Mouse (Mus musculus): ENCODE measurements around the gene Ptch2. TPM values are rescaled to one million over a fixed set of nuclear protein-coding genes. Genes with fewer than 3 reads are reported as not detected.

The Ptch2 gene
- 0.02 and 0.12 TPM in 2 replicates for polyA plus RNA-seq (2012)

DNA sequence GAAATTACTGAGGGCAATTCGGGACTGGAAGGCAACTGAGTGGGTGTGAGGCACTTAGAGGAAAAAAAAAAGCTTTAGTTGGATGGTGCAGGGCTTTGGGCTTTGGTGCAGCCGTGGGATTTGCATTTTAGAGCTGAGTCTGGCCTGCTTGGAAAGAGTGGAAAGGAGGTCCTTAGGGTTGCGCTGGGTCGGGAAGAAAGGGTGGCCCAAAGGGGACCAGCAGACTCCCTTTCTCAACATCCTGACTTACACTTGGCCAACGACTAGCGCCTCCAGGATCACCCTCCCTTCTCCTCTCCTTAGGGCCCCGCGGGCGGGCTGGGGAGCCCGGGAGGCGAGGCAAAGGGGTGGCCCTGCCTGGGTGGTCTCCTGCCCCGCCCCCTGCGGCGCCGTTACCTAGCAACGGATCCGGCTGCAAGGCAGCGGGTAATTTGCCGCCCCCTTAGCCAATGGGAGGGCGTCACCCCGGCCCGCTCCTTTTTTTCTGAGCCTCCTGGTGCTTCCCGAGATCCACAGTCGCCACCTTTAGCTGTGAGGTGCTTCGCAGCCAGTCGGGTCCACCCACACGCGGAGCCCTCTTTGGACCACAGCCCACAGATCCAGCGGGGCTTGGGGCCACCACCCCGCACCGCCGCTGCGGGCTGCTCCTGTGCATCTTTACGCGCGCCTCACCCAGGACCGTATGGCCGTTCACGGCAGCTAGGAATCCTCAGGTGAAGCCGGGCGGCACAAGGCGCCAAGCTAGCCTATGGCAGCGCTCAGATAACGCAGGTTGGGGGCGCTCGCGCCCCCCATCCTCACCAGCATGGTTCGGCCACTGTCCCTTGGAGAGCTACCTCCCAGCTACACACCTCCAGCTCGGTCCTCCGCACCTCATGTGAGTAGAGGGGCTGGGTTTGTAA, at the start of gene Ptch2:
Gene Ptch2, plus strand, starts transcription at position 525 of the 902 bp plus-strand sequence.
- Histone ChIP-seq H3K9me3 (ENCODE audit: control insufficient read depth, low read length) (no peaks in the 10 kb centered on the region; the same call in 1 of the 2 replicates), H3K4me3 (replicated peaks) (peak within 1 kb of the TSS; percentile 47), H3K27me3 (ENCODE audit: control insufficient read depth) (peaks cover 62% of the 10 kb centered on the region), H3K36me3 (ENCODE audit: control insufficient read depth) (no peaks in the 10 kb centered on the region), H3K4me1 (ENCODE audit: control insufficient read depth) (peaks cover 19% of the 10 kb centered on the region)
- TF ChIP-seq GATA1 (IDR thresholded peaks at IDR 0.05; ENCODE audit: low read length) (no peak), TAL1 (IDR thresholded peaks at IDR 0.05; ENCODE audit: low read length) (no peak)

DNA sequence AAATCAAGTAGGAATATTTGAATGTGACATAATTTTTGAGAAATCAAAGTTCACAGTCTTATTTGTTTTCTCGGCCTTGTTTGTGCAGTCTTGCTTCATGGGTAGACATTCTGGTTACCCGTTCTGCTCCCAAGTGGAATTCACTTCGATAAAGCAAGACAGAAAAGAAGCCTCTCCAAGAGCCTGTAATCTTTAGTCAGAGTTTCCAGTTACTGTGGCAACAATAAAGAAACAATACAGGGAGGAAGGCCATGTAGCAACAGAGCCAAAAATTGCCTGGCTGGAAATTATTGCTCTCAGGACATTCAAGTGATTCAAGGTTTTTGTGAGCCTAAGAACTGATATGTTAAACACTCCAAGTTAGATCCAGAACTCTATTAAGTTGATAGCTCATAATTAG, 47.0 kb upstream of the Ptch2 start:
- Histone ChIP-seq H3K4me3 (replicated peaks) (no peak overlapping the region), H3K9me3 (ENCODE audit: control insufficient read depth, low read length) (no peaks in the 10 kb centered on the region), H3K36me3 (ENCODE audit: control insufficient read depth) (peaks cover 57% of the 10 kb centered on the region), H3K27me3 (ENCODE audit: control insufficient read depth) (no peaks in the 10 kb centered on the region), H3K4me1 (ENCODE audit: control insufficient read depth) (peaks cover 13% of the 10 kb centered on the region)
- TF ChIP-seq TAL1 (IDR thresholded peaks at IDR 0.05; ENCODE audit: low read length) (no peak), GATA1 (IDR thresholded peaks at IDR 0.05; ENCODE audit: low read length) (no peak)

DNA sequence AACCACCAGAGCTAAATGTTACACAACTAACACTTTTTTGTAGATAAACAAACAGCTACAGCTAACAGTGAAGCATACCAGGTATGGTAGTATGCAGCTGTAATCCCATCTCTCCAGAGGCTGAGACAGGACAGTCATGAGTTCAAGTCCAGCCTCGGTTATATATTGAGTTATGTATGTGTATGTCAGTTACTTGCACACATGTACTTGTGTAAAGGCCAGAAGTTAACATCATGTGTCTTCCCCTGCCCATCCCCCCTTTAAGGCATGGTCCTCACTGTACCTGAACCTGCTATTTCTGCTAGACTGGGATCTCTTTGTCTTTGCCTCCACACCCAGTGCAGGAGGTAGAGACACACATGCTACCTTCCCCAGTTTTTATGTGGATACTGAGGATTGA, 46.4 kb upstream of the Ptch2 start:
- Histone ChIP-seq H3K36me3 (ENCODE audit: control insufficient read depth) (peaks cover 61% of the 10 kb centered on the region), H3K4me1 (ENCODE audit: control insufficient read depth) (peaks cover 16% of the 10 kb centered on the region), H3K9me3 (ENCODE audit: control insufficient read depth, low read length) (no peaks in the 10 kb centered on the region)

DNA sequence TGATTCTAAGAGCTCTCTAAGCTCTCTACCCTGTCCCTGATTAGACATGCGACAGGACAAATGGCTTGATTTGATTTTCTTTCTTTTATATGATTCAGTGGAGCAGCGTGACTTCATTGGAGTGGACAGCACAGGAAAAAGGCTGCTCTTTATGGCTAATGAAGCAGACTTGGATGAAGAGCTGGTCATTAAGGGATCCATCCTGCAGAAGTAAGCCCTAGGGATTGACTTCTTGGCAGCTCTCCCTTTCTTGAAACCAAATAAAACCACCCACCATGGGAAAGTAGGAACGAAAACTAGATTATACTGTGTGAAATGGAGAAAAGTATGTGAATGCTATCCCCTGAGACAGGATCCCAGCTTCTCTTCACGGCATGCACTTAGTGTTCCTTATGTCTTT, 43.2 kb upstream of the Ptch2 start:
- Histone ChIP-seq H3K36me3 (ENCODE audit: control insufficient read depth) (peaks cover 51% of the 10 kb centered on the region), H3K4me3 (replicated peaks) (no peak overlapping the region), H3K4me1 (ENCODE audit: control insufficient read depth) (peaks cover 40% of the 10 kb centered on the region), H3K9me3 (ENCODE audit: control insufficient read depth, low read length) (no peaks in the 10 kb centered on the region), H3K27me3 (ENCODE audit: control insufficient read depth) (no peaks in the 10 kb centered on the region)
- TF ChIP-seq TAL1 (IDR thresholded peaks at IDR 0.05; ENCODE audit: low read length) (no peak), GATA1 (IDR thresholded peaks at IDR 0.05; ENCODE audit: low read length) (no peak)

More for the DNA sequence above, 46.4 kb upstream of the Ptch2 start:
- Histone ChIP-seq H3K4me3 (replicated peaks) (no peak overlapping the region), H3K27me3 (ENCODE audit: control insufficient read depth) (no peaks in the 10 kb centered on the region)
- TF ChIP-seq GATA1 (IDR thresholded peaks at IDR 0.05; ENCODE audit: low read length): no peak

DNA sequence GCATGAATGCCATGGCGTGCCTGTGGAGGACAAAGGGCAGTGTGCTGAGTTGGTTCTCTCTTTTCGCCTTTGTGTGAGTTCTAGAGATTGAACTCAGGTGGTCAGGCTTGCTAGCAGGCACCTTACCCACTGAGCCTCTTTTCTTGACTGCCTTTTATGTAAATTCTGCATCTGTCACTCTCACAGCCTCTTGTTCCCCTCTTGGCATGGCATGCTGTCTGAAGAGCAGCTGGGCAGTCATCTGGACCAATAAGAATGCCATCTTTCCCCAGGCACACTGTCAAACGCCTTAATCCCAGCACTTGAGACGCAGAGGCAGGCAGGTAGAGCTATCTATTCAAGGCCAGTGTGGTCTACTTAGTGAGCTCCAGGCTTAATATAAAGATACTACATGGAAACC, 41.9 kb upstream of the Ptch2 start:
- H3K9me3 ChIP-seq (ENCODE audit: control insufficient read depth, low read length): no peaks in the 10 kb centered on the region
- H3K4me3 ChIP-seq (replicated peaks): no peak overlapping the region
- H3K27me3 ChIP-seq (ENCODE audit: control insufficient read depth): no peaks in the 10 kb centered on the region
- TF ChIP-seq GATA1 (IDR thresholded peaks at IDR 0.05; ENCODE audit: low read length) (no peak), TAL1 (IDR thresholded peaks at IDR 0.05; ENCODE audit: low read length) (no peak)
- H3K36me3 ChIP-seq (ENCODE audit: control insufficient read depth): peaks cover 49% of the 10 kb centered on the region
- H3K4me1 ChIP-seq (ENCODE audit: control insufficient read depth): peaks cover 53% of the 10 kb centered on the region

DNA sequence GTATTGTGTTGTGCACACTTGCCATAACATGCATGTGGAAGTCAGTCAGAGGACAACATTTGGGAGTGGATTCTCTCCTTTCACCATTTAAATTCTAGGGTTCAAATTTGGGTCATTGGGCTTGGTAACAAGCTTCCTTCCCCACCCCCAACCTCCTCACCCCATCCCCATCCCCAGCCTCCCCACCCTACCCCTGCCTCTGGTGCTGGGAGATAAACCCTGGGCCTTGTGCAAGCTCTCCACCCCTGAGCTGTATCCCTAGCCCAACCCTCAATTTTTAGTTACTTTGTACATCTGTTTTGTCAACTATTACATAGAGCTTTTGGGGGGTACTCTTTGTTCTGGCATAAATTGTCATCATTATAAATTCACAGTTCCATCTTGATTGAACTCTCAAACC, 39.8 kb upstream of the Ptch2 start:
- H3K4me3 ChIP-seq (replicated peaks): peak overlapping the region; percentile 38
- H3K27me3 ChIP-seq (ENCODE audit: control insufficient read depth): no peaks in the 10 kb centered on the region
- TF ChIP-seq TAL1 (IDR thresholded peaks at IDR 0.05; ENCODE audit: low read length): no peak
- H3K36me3 ChIP-seq (ENCODE audit: control insufficient read depth): peaks cover 59% of the 10 kb centered on the region
- H3K4me1 ChIP-seq (ENCODE audit: control insufficient read depth): peaks cover 65% of the 10 kb centered on the region
- no peaks in the 10 kb centered on the region for H3K9me3 ChIP-seq (ENCODE audit: control insufficient read depth, low read length)

DNA sequence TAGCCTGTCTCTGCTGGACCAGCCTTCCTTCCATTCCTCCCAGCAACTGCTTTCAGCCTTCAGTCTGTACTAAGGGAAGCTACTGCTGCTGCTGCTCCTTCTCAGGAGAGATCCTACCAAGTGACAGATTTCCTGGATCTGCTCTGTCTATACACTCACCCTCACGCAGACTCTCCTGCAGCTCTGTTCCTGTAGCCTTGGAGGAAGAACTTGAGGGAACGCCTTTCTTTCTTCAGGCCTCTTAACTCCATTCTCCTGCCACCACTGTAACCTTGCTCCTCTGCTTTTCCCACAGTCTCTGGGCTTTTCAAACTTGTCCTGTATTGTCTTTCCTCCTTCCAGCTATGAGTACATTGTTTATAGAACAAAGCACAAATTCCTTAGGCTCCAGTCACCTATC, 39.4 kb upstream of the Ptch2 start:
- Histone ChIP-seq H3K36me3 (ENCODE audit: control insufficient read depth) (peaks cover 60% of the 10 kb centered on the region), H3K9me3 (ENCODE audit: control insufficient read depth, low read length) (no peaks in the 10 kb centered on the region), H3K4me3 (replicated peaks) (peak overlapping the region; percentile 38), H3K27me3 (ENCODE audit: control insufficient read depth) (no peaks in the 10 kb centered on the region), H3K4me1 (ENCODE audit: control insufficient read depth) (peaks cover 65% of the 10 kb centered on the region)
- no peak for TF ChIP-seq GATA1 (IDR thresholded peaks at IDR 0.05; ENCODE audit: low read length)
- TF ChIP-seq TAL1 (IDR thresholded peaks at IDR 0.05; ENCODE audit: low read length): no peak

DNA sequence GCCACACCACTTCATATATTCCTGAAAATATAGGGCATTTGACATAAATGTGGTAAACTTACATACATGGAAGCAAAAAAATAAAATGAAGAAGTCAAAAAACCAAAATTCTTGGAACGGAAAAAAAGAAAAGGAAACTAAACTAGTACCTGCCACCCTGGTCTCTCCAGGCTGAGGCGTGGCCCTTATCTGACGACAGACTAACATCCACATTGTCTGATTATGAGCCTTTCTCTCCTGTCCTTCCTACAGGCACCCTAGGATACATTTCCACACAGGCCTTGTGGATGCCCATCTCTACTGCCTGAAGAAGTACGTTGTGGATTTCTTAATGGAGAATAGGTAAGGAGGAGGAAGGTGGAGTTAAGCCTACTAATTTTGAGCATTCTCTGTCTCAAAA, 37.4 kb upstream of the Ptch2 start:
- TF ChIP-seq TAL1 (IDR thresholded peaks at IDR 0.05; ENCODE audit: low read length): no peak
- TF ChIP-seq GATA1 (IDR thresholded peaks at IDR 0.05; ENCODE audit: low read length): no peak
- peaks cover 64% of the 10 kb centered on the region for H3K36me3 ChIP-seq (ENCODE audit: control insufficient read depth)
- no peaks in the 10 kb centered on the region for H3K9me3 ChIP-seq (ENCODE audit: control insufficient read depth, low read length)
- H3K4me3 ChIP-seq (replicated peaks): no peak overlapping the region
- H3K27me3 ChIP-seq (ENCODE audit: control insufficient read depth): no peaks in the 10 kb centered on the region
- peaks cover 69% of the 10 kb centered on the region for H3K4me1 ChIP-seq (ENCODE audit: control insufficient read depth)

DNA sequence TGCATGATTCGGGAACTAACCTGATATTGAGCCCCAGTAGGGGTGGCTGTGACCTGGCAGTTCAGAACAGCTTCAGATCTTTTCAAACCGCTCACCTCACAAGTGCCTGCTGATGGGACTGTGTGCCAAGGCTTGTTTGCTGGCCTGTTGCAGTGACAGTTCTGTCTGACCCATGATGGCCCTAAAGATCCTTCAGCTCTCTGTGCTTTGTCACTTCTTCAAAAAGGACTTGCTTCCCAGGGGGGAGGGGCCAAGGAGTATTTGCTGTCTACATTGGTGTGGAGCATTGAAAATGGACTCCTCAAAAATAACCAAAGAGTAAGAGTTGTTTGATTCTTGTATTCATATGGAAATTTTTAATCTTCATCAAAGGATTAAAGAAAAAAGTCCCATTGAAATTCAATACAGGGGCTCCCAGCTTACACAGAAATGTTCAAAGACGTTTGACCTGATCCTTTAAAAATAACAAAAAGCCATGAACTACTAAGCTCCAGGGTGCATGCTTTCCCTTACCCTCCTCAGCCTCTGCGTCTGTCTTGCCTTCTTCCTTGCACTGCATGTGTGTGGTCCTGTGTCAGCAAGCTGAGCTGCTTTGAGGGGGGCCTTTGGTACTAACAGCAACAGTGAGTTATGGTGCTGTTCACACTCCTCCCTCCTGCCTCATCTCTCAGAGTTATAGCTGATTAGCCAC, 33.0 kb upstream of the Ptch2 start:
- Histone ChIP-seq H3K4me1 (ENCODE audit: control insufficient read depth) (peaks cover 30% of the 10 kb centered on the region), H3K4me3 (replicated peaks) (no peak overlapping the region), H3K9me3 (ENCODE audit: control insufficient read depth, low read length) (no peaks in the 10 kb centered on the region), H3K27me3 (ENCODE audit: control insufficient read depth) (no peaks in the 10 kb centered on the region), H3K36me3 (ENCODE audit: control insufficient read depth) (peaks cover 86% of the 10 kb centered on the region)
- no peak for TF ChIP-seq GATA1 (IDR thresholded peaks at IDR 0.05; ENCODE audit: low read length)

All from erythroblast, embryonic 14.5 days (primary cell).